Mouse (Mus musculus) lung, postnatal 10 days (tissue): Measurements from ENCODE around the gene Pgm1.

ENCODE experiments used
- DNase-seq: peaks from one replicate; pipeline ENCODE4 v3.0.0; 2021

The Pgm1 gene

GRCm38 (mm10) chr4:99958084-99958815 lies 29.0 kb downstream of the Pgm1 start:
- DNase-seq: no peak

- DNase-seq: no peak
Measured at GRCm38 (mm10) chr4:99959308-99959707, 30.1 kb downstream of the Pgm1 start.

- DNase-seq: no peak
Measured at GRCm38 (mm10) chr4:99966555-99966954, 37.3 kb downstream of the Pgm1 start.

- peak; percentile 47 for DNase-seq
Measured at GRCm38 (mm10) chr4:99969328-99969727, 40.1 kb downstream of the Pgm1 start.

- peak; percentile 46 for DNase-seq
Measured at GRCm38 (mm10) chr4:99970097-99970496, 40.9 kb downstream of the Pgm1 start.

GRCm38 (mm10) chr4:99972886-99973285 lies 43.7 kb downstream of the Pgm1 start:
- no peak for DNase-seq

GRCm38 (mm10) chr4:99973931-99974330 lies 44.7 kb downstream of the Pgm1 start:
- DNase-seq: no peak

GRCm38 (mm10) chr4:99974375-99974774 lies 45.2 kb downstream of the Pgm1 start:
- DNase-seq: no peak

GRCm38 (mm10) chr4:99979326-99979725 lies 50.1 kb downstream of the Pgm1 start:
- DNase-seq: no peak

- DNase-seq: no peak
Measured at GRCm38 (mm10) chr4:99981216-99981615, 52.0 kb downstream of the Pgm1 start.

- no peak for DNase-seq
Measured at GRCm38 (mm10) chr4:99983652-99984368, 54.6 kb downstream of the Pgm1 start.

GRCm38 (mm10) chr4:99984369-99984752 lies 55.1 kb downstream of the Pgm1 start:
- DNase-seq: no peak

- DNase-seq: no peak
Measured at GRCm38 (mm10) chr4:99985086-99985485, 55.9 kb downstream of the Pgm1 start.

- no peak for DNase-seq
Measured at GRCm38 (mm10) chr4:99985631-99986030, 56.4 kb downstream of the Pgm1 start.

GRCm38 (mm10) chr4:99986609-99987008 lies 57.4 kb downstream of the Pgm1 start:
- DNase-seq: no peak

GRCm38 (mm10) chr4:99988771-99989170 lies 59.6 kb downstream of the Pgm1 start:
- DNase-seq: peak; percentile 42

GRCm38 (mm10) chr4:100000971-100001370 lies 71.8 kb downstream of the Pgm1 start:
- peak; percentile 19 for DNase-seq

GRCm38 (mm10) chr4:100001806-100002205 lies 72.6 kb downstream of the Pgm1 start:
- DNase-seq: no peak

- peak; percentile 0 for DNase-seq
Measured at GRCm38 (mm10) chr4:100007721-100008120, 78.5 kb downstream of the Pgm1 start.

- DNase-seq: peak; percentile 85
Measured at GRCm38 (mm10) chr4:100008371-100009090, 79.3 kb downstream of the Pgm1 start.

GRCm38 (mm10) chr4:100009211-100009678 lies 80.0 kb downstream of the Pgm1 start:
- DNase-seq: peak; percentile 14

GRCm38 (mm10) chr4:100010916-100011315 lies 81.7 kb downstream of the Pgm1 start:
- DNase-seq: peak; percentile 21

- peak; percentile 13 for DNase-seq
Measured at GRCm38 (mm10) chr4:100011563-100011962, 82.3 kb downstream of the Pgm1 start.
